32 mouse cellular contexts compared by ENCODE assay signal in genomic region chr10:79586243-79586642, GRCm38 (mm10). TPM values are rescaled to one million over a fixed set of nuclear protein-coding genes. Genes with fewer than 3 reads are reported as not detected.
A peak's percentile ranks its signal among the peaks of the same experiment; 100 is the strongest.
DNase-seq lines count a peak whose midpoint lies in the region; ATAC-seq and TF ChIP-seq lines count a peak whose summit lies in the region.
"Had no signal": no experiment of that assay in that cellular context is flagged by ENCODE, and none has a peak within 500 bp of the region (broad histone marks: within the 10 kb centered on the region; RNA-seq: fewer than 3 reads in every experiment).

No protein-coding gene starts in this region.

- TF ChIP-seq CTCF in liver, postnatal 0 days (IDR thresholded peaks at IDR 0.05; ENCODE audit: low read depth) = no peak

- peak; percentile 34 for DNase-seq in forebrain, embryonic 11.5 days (ENCODE audit: low spot score)
- DNase-seq in liver, postnatal 0 days = peak; percentile 11
- no peak for DNase-seq in liver
- peak; percentile 20 for DNase-seq in limb, embryonic 10.5 days (ENCODE audit: low spot score)
- no peak for DNase-seq in ovary, postnatal 36 days (ENCODE audit: low spot score)
- DNase-seq: adrenal gland, postnatal 10 days; adrenal gland, postnatal 36 days; B cell, adult 2 months; cerebellum, adult 18-20 months; cerebellum, adult 9-10 months; cerebellum, postnatal 36 days; embryo, embryonic 11 days; forebrain, postnatal 0 days; gastrocnemius, adult 2 months; gastrocnemius, postnatal 25 days; heart, postnatal 36 days had no signal

- no peak overlapping the region for H3K4me2 ChIP-seq in forebrain, embryonic 11.5 days (ENCODE audit: low read depth, low read length, severe bottlenecking)
- H3K4me2 ChIP-seq in forebrain, embryonic 16.5 days (ENCODE audit: low read length) = no peak overlapping the region
- no peak overlapping the region for H3K4me2 ChIP-seq in liver, postnatal 0 days (ENCODE audit: low read depth, low read length)
- H3K4me2 ChIP-seq: embryonic facial prominence, embryonic 13.5 days; forebrain, embryonic 13.5 days; heart, embryonic 11.5 days; hindbrain, embryonic 14.5 days had no signal

- H3K4me3 ChIP-seq in forebrain, embryonic 11.5 days (ENCODE audit: low read depth, low read length) = no peak overlapping the region
- no peak overlapping the region for H3K4me3 ChIP-seq in forebrain, embryonic 16.5 days (replicated peaks; ENCODE audit: low read length)
- H3K4me3 ChIP-seq in liver, postnatal 0 days (ENCODE audit: low read depth, low read length) = no peak overlapping the region
- H3K4me3 ChIP-seq in limb, embryonic 10.5 days = no peak overlapping the region
- H3K4me3 ChIP-seq: embryonic facial prominence, embryonic 10.5 days; embryonic facial prominence, embryonic 13.5 days; erythroblast, embryonic 14.5 days; forebrain, embryonic 13.5 days; gastrocnemius, adult 2 months; heart, adult 2 months had no signal

- WGBS in forebrain, embryonic 11.5 days = 84% methylated on average over 8 of the region's 8 CpGs
- 85% methylated on average over 8 of the region's 8 CpGs for WGBS in forebrain, embryonic 16.5 days
- 64% methylated on average over 8 of the region's 8 CpGs for WGBS in liver, postnatal 0 days (ENCODE audit: insufficient replicate concordance)
- WGBS in limb, embryonic 10.5 days = 76% methylated on average over 8 of the region's 8 CpGs

- no peaks in the 10 kb centered on the region for H3K9me3 ChIP-seq in forebrain, embryonic 11.5 days (ENCODE audit: control insufficient read depth, low read length)
- H3K9me3 ChIP-seq in forebrain, embryonic 16.5 days (ENCODE audit: control insufficient read depth, low read length) = no peaks in the 10 kb centered on the region
- no peaks in the 10 kb centered on the region for H3K9me3 ChIP-seq in liver, postnatal 0 days (ENCODE audit: low read length)
- no peaks in the 10 kb centered on the region for H3K9me3 ChIP-seq in limb, embryonic 10.5 days (replicated peaks)
- H3K9me3 ChIP-seq: embryonic facial prominence, embryonic 10.5 days; embryonic facial prominence, embryonic 13.5 days; forebrain, embryonic 13.5 days; G1E had no signal

- no peak for TF ChIP-seq EP300 in liver, postnatal 0 days (IDR thresholded peaks at IDR 0.05; ENCODE audit: low read depth)

- H3K27ac ChIP-seq in forebrain, embryonic 11.5 days (ENCODE audit: low read depth, low read length) = no peak overlapping the region
- H3K27ac ChIP-seq in forebrain, embryonic 16.5 days (ENCODE audit: low read length) = no peak overlapping the region
- no peak overlapping the region for H3K27ac ChIP-seq in liver, postnatal 0 days (ENCODE audit: low read depth)
- H3K27ac ChIP-seq in limb, embryonic 10.5 days = no peak overlapping the region
- H3K27ac ChIP-seq: embryonic facial prominence, embryonic 10.5 days; embryonic facial prominence, embryonic 13.5 days; forebrain, embryonic 13.5 days; gastrocnemius, adult 2 months; heart, adult 2 months; hindbrain, embryonic 14.5 days; hindbrain, postnatal 0 days had no signal

- no peaks in the 10 kb centered on the region for H3K27me3 ChIP-seq in forebrain, embryonic 11.5 days (ENCODE audit: control insufficient read depth, insufficient read depth, low read length)
- no peaks in the 10 kb centered on the region for H3K27me3 ChIP-seq in forebrain, embryonic 16.5 days (replicated peaks; ENCODE audit: control insufficient read depth, insufficient read depth, low read length)
- H3K27me3 ChIP-seq in liver, postnatal 0 days (ENCODE audit: insufficient read depth, low read length) = no peaks in the 10 kb centered on the region
- no peaks in the 10 kb centered on the region for H3K27me3 ChIP-seq in limb, embryonic 10.5 days (ENCODE audit: low read depth, poor library complexity, severe bottlenecking)
- H3K27me3 ChIP-seq: embryonic facial prominence, embryonic 13.5 days; forebrain, embryonic 13.5 days had no signal

- H3K36me3 ChIP-seq in forebrain, embryonic 11.5 days (ENCODE audit: control insufficient read depth, insufficient read depth, low read length) = no peaks in the 10 kb centered on the region
- H3K36me3 ChIP-seq in forebrain, embryonic 16.5 days (ENCODE audit: control insufficient read depth, insufficient read depth) = no peaks in the 10 kb centered on the region
- H3K36me3 ChIP-seq in liver, postnatal 0 days (replicated peaks; ENCODE audit: insufficient read depth, low read length) = no peaks in the 10 kb centered on the region
- H3K36me3 ChIP-seq in limb, embryonic 10.5 days = no peaks in the 10 kb centered on the region
- H3K36me3 ChIP-seq: embryonic facial prominence, embryonic 10.5 days; embryonic facial prominence, embryonic 13.5 days; G1E had no signal

- no peak overlapping the region for H3K9ac ChIP-seq in forebrain, embryonic 11.5 days (ENCODE audit: low read length)
- H3K9ac ChIP-seq in forebrain, embryonic 16.5 days (replicated peaks; ENCODE audit: low read depth, low read length) = no peak overlapping the region
- no peak overlapping the region for H3K9ac ChIP-seq in liver, postnatal 0 days (replicated peaks)
- H3K9ac ChIP-seq: embryonic facial prominence, embryonic 13.5 days; forebrain, embryonic 13.5 days; forebrain, postnatal 0 days; hindbrain, embryonic 14.5 days had no signal

- H3K4me1 ChIP-seq in forebrain, embryonic 11.5 days (replicated peaks; ENCODE audit: control insufficient read depth, insufficient read depth, low read length) = no peaks in the 10 kb centered on the region
- no peaks in the 10 kb centered on the region for H3K4me1 ChIP-seq in forebrain, embryonic 16.5 days (replicated peaks; ENCODE audit: control insufficient read depth, insufficient read depth, low read length)
- H3K4me1 ChIP-seq in liver, postnatal 0 days (ENCODE audit: insufficient read depth) = no peaks in the 10 kb centered on the region
- H3K4me1 ChIP-seq in limb, embryonic 10.5 days = no peaks in the 10 kb centered on the region
- H3K4me1 ChIP-seq: embryonic facial prominence, embryonic 10.5 days; embryonic facial prominence, embryonic 13.5 days; forebrain, embryonic 13.5 days had no signal

- no peak for ATAC-seq in forebrain, embryonic 11.5 days (replicated peaks; ENCODE audit: low FRiP score)
- ATAC-seq in forebrain, embryonic 16.5 days = no peak
- ATAC-seq in liver, postnatal 0 days = no peak
- ATAC-seq: forebrain, embryonic 13.5 days; forebrain, postnatal 0 days; hindbrain, postnatal 0 days; inflammation-experienced regulatory T-cells, adult 6 months; intestine, embryonic 16.5 days; Patski had no signal

RNA-seq across cellular contexts. Expression of gene Theg, which starts 0.9 kb away (rescaled TPM):
- not detected in 2 replicates for polyA plus RNA-seq in forebrain, embryonic 11.5 days (2014; fragmentation: Nextera tagmentation; extraction: Ambion mirVana)
- not detected in 2 replicates for polyA plus RNA-seq in forebrain, embryonic 16.5 days (2015; fragmentation: Nextera tagmentation; extraction: Ambion mirVana)
- polyA plus RNA-seq in liver, postnatal 0 days (2015; fragmentation: Nextera tagmentation; extraction: Ambion mirVana) = not detected in 2 replicates
- polyA plus RNA-seq in limb, embryonic 10.5 days (2016; fragmentation: Nextera tagmentation; extraction: Ambion mirVana) = not detected in 2 replicates
- polyA plus RNA-seq: embryonic facial prominence, embryonic 10.5 days; embryonic facial prominence, embryonic 13.5 days; erythroblast, embryonic 14.5 days; forebrain, embryonic 13.5 days; forebrain, postnatal 0 days; G1E; heart, embryonic 11.5 days; heart, embryonic 14.5 days; heart, postnatal 0 days; hindbrain, embryonic 11.5 days; hindbrain, embryonic 14.5 days; hindbrain, postnatal 0 days; inflammation-experienced regulatory T-cells, adult 6 months; intestine, embryonic 16.5 days; Patski had no signal

RNA-seq across cellular contexts. Expression of gene C2cd4c, which starts 27.6 kb away (rescaled TPM):
- polyA plus RNA-seq in forebrain, embryonic 11.5 days (2014; fragmentation: Nextera tagmentation; extraction: Ambion mirVana) = 0.04 and 0.09 TPM in 2 replicates
- polyA plus RNA-seq in forebrain, embryonic 16.5 days (2015; fragmentation: Nextera tagmentation; extraction: Ambion mirVana) = 0.25 and 0.32 TPM in 2 replicates
- not detected in 2 replicates for polyA plus RNA-seq in liver, postnatal 0 days (2015; fragmentation: Nextera tagmentation; extraction: Ambion mirVana)
- polyA plus RNA-seq in limb, embryonic 10.5 days (2016; fragmentation: Nextera tagmentation; extraction: Ambion mirVana) = not detected in 2 replicates
- polyA plus RNA-seq: embryonic facial prominence, embryonic 10.5 days; embryonic facial prominence, embryonic 13.5 days; erythroblast, embryonic 14.5 days; G1E; heart, embryonic 11.5 days; heart, embryonic 14.5 days; heart, postnatal 0 days; inflammation-experienced regulatory T-cells, adult 6 months; Patski had no signal

RNA-seq across cellular contexts. Expression of gene Mier2, which starts 31.2 kb away (rescaled TPM):
- polyA plus RNA-seq in forebrain, embryonic 11.5 days (2014; fragmentation: Nextera tagmentation; extraction: Ambion mirVana) = 64.4 and 67.7 TPM in 2 replicates
- 59.8 and 68.5 TPM in 2 replicates for polyA plus RNA-seq in forebrain, embryonic 16.5 days (2015; fragmentation: Nextera tagmentation; extraction: Ambion mirVana)
- polyA plus RNA-seq in liver, postnatal 0 days (2015; fragmentation: Nextera tagmentation; extraction: Ambion mirVana) = 8.6 and 9.0 TPM in 2 replicates
- 71.3 and 79.8 TPM in 2 replicates for polyA plus RNA-seq in limb, embryonic 10.5 days (2016; fragmentation: Nextera tagmentation; extraction: Ambion mirVana)

RNA-seq across cellular contexts. Expression of gene Shc2, which starts 51.5 kb away (rescaled TPM):
- 9.4 and 9.9 TPM in 2 replicates for polyA plus RNA-seq in forebrain, embryonic 11.5 days (2014; fragmentation: Nextera tagmentation; extraction: Ambion mirVana)
- 12.3 and 16.0 TPM in 2 replicates for polyA plus RNA-seq in forebrain, embryonic 16.5 days (2015; fragmentation: Nextera tagmentation; extraction: Ambion mirVana)
- 0.05 and 0.07 TPM in 2 replicates for polyA plus RNA-seq in liver, postnatal 0 days (2015; fragmentation: Nextera tagmentation; extraction: Ambion mirVana)
- 7.8 and 8.6 TPM in 2 replicates for polyA plus RNA-seq in limb, embryonic 10.5 days (2016; fragmentation: Nextera tagmentation; extraction: Ambion mirVana)
- polyA plus RNA-seq: erythroblast, embryonic 14.5 days; G1E; inflammation-experienced regulatory T-cells, adult 6 months had no signal

RNA-seq across cellular contexts. Expression of gene Plpp2, which starts 52.6 kb away (rescaled TPM):
- polyA plus RNA-seq in forebrain, embryonic 11.5 days (2014; fragmentation: Nextera tagmentation; extraction: Ambion mirVana) = 14.2 and 15.6 TPM in 2 replicates
- 9.0 and 11.6 TPM in 2 replicates for polyA plus RNA-seq in forebrain, embryonic 16.5 days (2015; fragmentation: Nextera tagmentation; extraction: Ambion mirVana)
- polyA plus RNA-seq in liver, postnatal 0 days (2015; fragmentation: Nextera tagmentation; extraction: Ambion mirVana) = 32.7 and 38.8 TPM in 2 replicates
- polyA plus RNA-seq in limb, embryonic 10.5 days (2016; fragmentation: Nextera tagmentation; extraction: Ambion mirVana) = 26.6 and 29.3 TPM in 2 replicates

Comparison
In these comparisons a context has a peak if more than half of its experiments do, and no peak if none do; other contexts are left out.
1. DNase-seq: peak in forebrain, embryonic 11.5 days (single experiment), liver, postnatal 0 days (single experiment) and limb, embryonic 10.5 days (single experiment); none in liver (single experiment) and ovary, postnatal 36 days (single experiment).